Mouse (Mus musculus) monocyte, adult 2 months (primary cell): ENCODE data around the gene Cerk.
"Not testable (repeated sequence)": the region's sequence is repeated elsewhere in the genome, so short reads cannot be mapped to it uniquely, and the experiment has no call there.

Experiments
- DNase-seq, 2 experiments: peaks; one replicate each; pipeline ENCODE4 v3.0.0; 2022; ENCODE audit warnings: low spot score in 2 of 2, low read depth in 1 of 2

The Cerk gene

GRCm38 (mm10) chr15:86212193-86212592 lies 26.3 kb upstream of the Cerk start:
- not testable (repeated sequence) for DNase-seq

- DNase-seq = no peak
Measured at GRCm38 (mm10) chr15:86206385-86206784, 20.4 kb upstream of the Cerk start.

GRCm38 (mm10) chr15:86205300-86205699 lies 19.4 kb upstream of the Cerk start:
- DNase-seq = peak; percentile 60 to 78

GRCm38 (mm10) chr15:86203942-86204561 lies 18.1 kb upstream of the Cerk start:
- DNase-seq = no peak

GRCm38 (mm10) chr15:86203292-86203793 lies 17.4 kb upstream of the Cerk start:
- no peak for DNase-seq

- DNase-seq = peak; percentile 78 to 85
Measured at GRCm38 (mm10) chr15:86202640-86203039, 16.7 kb upstream of the Cerk start.

GRCm38 (mm10) chr15:86201696-86202330 lies 15.9 kb upstream of the Cerk start:
- no peak for DNase-seq

GRCm38 (mm10) chr15:86201095-86201494 lies 15.2 kb upstream of the Cerk start:
- no peak for DNase-seq

GRCm38 (mm10) chr15:86200169-86200568 lies 14.2 kb upstream of the Cerk start:
- DNase-seq = no peak

- DNase-seq = no peak
Measured at GRCm38 (mm10) chr15:86199482-86199881, 13.5 kb upstream of the Cerk start.

GRCm38 (mm10) chr15:86199052-86199451 lies 13.1 kb upstream of the Cerk start:
- DNase-seq = no peak

GRCm38 (mm10) chr15:86194676-86195453 lies 8.9 kb upstream of the Cerk start:
- DNase-seq = not testable (repeated sequence)

GRCm38 (mm10) chr15:86191933-86192332 lies 6.0 kb upstream of the Cerk start:
- DNase-seq = no peak

- DNase-seq = no peak
Measured at GRCm38 (mm10) chr15:86191505-86191904, 5.6 kb upstream of the Cerk start.

GRCm38 (mm10) chr15:86190387-86190786 lies 4.4 kb upstream of the Cerk start:
- no peak for DNase-seq

- no peak for DNase-seq
Measured at GRCm38 (mm10) chr15:86188746-86189470, 3.0 kb upstream of the Cerk start.

GRCm38 (mm10) chr15:86188186-86188585 lies 2.2 kb upstream of the Cerk start:
- no peak for DNase-seq

- DNase-seq = no peak
Measured at GRCm38 (mm10) chr15:86186686-86187085, 745 bp upstream of the Cerk start.

GRCm38 (mm10) chr15:86184851-86185688 lies 871 bp downstream of the Cerk start:
- DNase-seq = no peak

- no peak for DNase-seq
Measured at GRCm38 (mm10) chr15:86184071-86184470, 1.9 kb downstream of the Cerk start.
